Mouse (Mus musculus) fat pad, adult 2 months (tissue): ENCODE data around the gene Rae1.

Experiments used
- DNase-seq: peaks from one replicate; pipeline ENCODE4 v3.0.0-alpha.2; 2011; ENCODE audit warnings: low read depth, low spot score; ENCODE audit errors: extremely low read depth

The Rae1 gene

DNA sequence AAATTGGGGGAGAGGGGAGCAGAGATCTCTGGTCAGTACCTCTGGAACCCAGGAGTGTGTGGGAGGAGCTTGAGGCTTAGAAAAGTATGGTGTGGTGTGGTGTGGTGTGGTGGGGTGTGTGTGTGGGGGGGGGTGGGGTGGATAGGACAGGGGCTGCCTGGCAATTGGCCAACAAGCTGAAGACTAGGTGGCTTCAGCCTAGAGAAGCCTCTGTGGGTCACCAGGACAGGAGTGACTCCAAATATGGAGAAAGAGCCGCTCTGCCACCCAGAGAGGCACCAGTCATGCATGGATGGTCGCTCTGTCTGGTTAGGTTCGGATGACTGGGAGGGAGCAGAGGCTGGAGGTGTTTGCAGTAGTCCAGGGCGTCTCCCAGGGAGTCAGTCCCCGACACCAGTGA is 47.6 kb downstream of the Rae1 start:
- no peak for DNase-seq

DNA sequence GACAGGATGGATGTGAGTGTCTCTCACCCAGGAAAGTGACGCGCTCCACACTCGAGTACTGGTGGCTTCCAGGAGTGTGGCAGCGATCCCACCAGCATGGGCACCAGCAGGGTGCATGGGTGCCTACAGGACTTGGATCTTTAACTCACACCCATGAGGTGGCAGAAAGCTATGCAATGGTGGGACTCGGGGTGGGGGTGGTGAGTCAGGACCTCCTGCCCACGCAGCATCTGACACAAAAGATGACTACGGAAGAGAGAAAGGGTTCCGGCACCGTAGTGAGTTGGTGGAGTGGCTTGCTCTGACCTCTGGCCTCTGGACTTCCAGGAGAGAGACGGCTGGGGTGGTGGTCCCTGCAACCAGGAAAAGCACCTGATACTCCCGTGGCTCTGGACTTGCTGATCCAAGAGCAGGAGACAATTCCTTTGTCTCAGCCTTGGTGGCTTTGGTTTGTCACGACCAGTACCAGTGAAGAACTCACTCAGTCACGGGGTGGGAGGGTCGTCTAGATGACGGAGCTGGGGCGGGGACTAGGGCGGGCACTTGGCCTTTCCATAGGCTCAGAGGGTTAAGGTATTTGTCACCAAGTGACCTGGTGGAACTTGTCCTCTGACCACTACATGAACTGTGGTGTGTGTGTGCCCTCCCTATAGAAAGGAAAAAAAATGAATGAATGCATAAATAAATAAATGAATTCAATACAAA is 48.3 kb downstream of the Rae1 start:
- no peak for DNase-seq

DNA sequence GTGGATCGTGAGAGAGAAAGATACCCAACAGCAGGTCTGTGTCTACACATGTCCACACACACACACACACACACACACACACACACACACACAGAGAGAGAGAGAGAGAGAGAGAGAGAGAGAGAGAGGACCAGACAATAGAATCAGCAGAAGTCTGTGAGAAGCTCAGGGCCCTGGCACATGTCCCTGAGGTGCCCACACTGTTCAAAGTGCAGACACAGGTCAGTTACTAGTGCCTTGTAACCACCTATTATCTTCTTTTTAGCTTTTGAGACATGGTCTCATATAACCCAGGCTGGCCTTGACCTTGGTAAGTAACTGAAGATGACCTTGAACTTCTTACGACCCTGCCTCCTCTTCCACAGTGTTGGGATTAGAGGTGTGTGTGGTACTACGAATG is 49.3 kb downstream of the Rae1 start:
- no peak for DNase-seq

DNA sequence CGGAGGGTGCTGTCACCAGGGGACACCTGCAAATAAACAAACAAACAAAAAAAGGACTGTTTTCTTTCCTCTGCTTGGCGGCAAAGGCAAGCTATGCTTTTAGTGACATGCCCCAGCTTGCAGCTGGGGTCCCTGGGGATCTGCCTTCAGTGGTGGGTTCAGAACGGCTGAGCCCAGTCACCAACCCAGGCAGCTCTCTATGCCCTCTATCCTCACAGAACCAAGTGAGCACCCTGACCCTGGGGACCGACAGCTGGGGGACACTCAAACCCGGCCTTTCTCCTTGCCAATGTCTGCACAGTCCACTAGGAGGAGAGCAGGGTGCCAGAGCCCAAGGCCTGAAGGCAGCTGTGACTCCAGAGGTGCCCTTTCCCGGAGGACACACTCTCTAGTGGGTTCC is 49.9 kb downstream of the Rae1 start:
- DNase-seq = no peak

DNA sequence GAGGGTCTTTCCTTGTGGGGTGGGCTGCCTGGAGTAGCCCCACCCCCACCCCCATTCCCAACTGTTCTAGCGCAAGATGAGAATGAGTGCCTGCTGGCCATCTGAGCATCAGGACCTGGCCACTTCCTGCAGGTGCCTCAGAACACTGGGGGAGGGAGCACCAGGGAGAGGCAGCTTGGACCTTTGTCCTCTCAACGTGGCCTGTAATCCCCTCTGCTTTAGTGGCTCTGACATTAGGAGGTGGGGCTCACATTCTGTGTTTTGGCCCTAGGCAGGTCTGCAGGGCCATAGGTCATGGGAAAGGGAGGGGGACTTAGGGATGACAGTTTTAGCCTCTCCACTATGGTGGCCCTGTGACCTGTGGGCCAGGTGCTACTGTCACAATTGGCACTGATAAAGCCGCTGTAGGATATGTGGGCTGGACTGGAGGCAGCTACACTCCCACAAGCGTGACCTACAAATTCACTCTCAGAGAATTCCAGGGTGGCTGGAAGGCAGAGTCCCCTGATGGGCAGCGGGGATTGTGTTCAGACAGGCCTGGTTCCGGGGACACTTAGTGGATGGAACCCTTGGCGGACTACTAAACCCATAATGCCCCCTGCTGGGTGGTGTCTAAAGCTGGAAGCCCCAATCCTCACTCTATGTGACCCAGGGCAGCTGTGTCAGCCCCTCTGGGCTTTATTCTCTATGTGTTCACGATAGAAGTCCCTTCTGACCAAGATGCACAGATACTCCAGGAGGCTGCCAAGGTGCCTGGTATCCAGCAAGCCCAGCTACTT is 50.9 kb downstream of the Rae1 start:
- no peak for DNase-seq

DNA sequence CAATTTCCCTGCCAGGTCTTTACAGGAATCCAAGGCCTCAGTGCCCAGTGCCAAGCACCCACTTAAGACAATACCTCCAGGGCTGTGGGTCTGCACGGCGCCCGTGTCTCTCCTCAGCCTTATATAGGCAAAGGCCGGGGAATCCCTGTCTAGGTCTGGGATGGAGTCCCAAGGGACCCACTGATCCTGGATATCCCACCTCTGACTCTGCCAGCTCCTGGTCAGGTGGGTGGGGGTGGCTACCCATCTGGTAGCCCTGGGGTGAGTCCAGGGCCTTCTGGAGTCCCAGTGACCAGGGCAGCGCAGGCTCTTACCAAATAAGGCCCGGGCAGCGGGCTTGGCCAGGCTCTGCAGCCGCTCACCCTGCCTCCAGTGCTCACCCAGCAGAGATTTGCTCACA is 53.0 kb downstream of the Rae1 start:
- DNase-seq = no peak

DNA sequence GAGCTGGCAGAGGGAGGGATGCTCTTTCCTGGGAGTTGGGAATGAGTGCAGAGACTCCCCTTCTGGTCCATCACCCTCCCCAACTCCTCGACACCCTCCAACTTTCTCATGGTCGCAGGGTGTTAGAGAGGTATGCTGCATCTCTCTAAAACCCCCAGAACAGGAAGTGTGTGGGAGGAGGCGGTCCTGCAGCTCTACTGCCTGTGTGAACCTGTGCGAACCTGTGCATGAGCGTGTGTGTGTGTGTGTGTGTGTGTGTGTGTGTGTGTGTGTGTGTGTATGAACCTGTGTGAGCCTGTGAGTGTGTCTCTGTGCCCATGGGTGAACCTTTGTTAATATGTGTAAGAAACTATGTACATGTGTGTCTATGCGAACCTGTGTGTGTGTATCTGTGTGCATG is 53.9 kb downstream of the Rae1 start:
- DNase-seq = no peak

DNA sequence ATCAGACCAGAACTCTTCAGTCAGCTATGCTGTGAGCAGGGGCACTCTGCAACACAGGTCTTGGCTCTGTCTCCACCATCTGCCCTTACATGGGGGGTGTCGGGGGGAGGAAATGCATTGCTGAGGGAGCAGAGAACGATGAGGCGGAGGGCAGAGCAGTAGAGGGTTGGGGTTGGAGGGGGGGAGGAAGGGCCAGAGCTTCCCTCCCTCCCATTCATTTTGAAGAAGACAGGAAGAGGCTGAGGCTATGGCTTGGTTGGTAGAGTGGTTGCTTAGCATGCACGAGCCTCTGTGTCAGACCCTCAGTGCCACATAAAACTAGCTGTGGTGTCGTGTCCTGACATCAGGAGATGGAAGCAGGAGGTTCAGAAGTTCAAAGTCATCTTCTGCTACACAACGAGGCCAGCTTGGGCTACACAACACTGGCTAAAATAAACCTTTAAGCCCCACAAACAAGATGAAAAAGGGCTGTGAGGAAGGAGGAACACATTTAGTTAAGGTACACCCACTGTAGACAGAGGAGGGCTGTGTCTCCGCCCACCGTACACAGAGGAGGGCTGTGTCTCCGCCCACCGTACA is 56.5 kb downstream of the Rae1 start:
- no peak for DNase-seq

DNA sequence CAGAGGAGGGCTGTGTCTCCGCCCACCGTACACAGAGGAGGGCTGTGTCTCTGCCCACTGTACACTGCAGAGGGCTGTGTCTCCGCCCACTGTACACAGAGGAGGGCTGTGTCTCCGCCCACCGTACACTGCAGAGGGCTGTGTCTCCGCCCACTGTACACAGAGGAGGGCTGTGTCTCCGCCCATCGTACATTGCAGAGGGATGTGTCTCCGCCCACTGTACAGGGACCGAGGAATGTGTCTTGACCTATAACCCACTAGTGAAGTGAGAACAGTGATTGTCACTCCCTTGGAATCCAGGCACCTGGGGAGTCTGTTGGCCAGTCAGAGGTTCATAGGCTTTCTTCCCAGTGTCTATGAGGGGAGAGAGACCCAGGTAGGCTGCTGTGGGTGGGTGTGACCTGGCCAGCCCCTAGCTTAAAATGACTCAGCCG is 57.0 kb downstream of the Rae1 start:
- DNase-seq = no peak

DNA sequence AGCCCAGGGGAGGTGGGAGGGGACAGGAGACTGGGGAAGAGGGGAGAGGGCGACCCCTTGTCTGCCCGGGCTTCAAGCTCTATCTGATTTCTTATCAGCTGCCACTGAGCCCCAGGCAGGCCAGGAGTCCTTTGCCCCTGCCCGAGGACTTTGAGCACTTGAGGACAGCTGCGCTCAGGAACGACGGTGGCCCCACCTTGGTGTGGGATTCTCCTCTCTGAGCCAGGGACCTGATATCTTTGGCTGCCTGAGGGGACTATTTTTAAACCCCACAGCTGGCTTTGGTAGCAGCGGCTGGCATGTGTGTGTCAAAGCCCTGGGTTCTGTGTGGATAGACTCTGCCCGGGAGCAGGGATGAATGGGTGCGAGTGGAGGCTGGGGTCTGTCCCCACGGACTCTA is 57.7 kb downstream of the Rae1 start:
- no peak for DNase-seq

DNA sequence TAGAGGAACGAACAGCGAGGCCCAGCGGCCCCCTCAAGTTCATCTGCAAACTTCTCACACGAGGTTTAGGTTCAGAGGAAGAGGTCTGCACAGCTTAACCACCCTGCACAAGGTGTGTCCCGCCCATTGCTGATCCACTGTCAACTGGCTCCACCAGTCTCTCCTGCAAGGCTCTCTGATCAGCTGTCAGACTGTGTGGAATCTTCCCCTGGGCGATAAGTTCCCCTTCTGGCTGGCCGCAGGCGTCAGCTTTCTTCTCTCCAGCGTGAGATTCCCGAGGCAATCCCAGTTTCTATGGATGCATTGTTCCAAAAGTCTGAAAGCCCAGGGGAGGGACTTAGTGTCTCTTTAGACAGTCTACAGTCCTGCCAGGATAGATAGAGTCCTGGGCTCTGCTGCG is 58.3 kb downstream of the Rae1 start:
- no peak for DNase-seq

DNA sequence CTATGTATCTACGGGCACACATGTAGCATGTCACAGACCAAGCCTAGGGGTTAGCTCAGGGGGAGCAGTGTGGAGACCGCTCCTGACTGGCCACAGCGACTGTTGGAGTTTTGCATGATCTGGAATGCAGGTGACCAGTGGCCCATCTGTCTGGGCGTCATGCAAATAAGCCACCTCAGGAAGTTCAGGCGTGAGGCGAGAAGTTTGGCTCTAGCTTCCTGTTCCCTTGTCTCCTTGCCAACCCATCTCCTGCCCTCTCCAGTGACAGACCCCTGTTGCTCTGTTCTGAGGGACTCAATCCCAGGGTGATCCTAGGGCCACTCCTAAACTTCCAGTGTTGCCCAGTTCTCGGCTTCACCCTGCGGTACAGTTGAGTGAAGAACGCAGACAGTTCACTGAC is 60.5 kb downstream of the Rae1 start:
- no peak for DNase-seq

DNA sequence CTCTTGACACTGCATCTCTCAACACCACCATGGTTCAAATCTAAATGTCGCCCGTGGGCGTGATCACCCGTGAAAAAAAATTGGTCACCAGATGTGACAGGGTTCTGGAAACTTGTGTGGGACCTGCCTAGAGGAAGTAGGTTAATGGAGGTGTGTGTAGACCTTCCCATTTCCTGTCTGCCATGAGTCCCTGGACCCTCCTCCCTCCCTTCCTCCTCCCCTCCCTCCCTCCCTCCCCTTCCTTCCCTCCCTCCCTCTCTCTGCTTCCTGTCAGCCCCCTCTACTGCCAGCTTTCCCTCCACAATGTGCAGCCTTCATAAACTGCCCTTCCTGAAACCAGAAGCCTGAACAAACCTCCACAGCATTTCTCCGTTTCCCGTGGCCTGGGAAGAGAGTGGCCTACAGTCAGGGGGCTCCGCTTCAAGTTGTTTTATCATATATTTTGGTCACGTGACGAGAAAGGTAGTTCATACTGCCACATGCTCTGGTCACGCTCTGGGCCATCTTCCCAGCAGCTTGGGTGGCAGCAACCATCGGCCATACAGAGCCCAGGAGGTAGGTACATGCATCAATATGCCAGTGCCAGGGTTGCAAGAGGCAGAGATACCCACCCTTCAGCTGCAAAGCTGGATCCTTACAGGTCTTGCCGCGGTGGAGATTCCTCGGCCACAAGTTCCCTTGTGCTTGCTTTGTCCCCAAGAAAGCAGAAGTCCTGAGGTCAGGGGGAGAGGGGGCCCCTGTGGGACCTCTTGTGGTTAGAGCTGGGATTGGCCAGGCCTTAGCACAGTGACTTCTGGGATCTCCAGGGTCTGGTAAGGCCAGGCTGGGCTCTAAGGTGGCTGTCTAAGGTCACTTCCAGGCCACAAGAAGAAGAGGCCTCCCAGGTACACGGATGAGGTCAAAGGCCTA is 61.8 kb downstream of the Rae1 start:
- DNase-seq = no peak

DNA sequence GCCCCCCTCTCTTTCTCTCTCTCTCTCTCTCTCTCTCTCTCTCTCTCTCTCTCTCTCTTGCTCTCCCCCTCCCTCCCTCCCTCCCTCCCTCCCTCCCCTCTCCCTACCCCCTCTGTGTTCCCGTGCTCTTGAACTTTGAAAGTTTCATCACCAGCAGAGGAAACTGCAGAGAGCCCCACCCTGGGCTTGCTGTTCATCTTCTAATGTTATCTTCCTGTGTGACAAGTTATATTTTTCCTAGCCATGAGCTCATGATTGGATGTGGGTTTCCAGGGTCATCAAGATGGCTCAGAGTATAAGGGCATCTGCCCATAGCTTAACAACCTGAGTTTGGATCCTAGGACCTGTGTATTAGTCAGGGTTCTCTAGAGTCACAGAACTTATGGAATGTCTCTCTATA is 63.3 kb downstream of the Rae1 start:
- no peak for DNase-seq

DNA sequence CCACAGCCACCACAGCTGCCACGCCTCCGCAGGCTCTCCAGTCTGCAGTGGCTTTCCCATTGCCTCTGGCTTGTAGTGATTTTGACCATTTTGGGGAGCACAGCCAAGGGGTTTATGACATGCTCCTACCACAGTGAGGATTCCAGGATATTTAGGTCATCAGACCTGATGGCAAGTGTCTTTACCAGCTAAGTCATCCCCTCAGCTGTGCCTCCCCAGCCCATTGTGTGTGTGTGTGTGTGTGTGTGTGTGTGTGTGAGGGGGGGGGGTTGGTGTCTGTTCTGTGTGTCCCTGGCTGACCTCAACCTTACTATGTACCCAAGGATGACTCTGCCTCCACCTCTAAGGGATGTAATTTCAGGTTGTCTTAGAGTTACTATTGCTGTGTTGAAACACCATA is 64.9 kb downstream of the Rae1 start:
- DNase-seq = no peak
